Mouse (Mus musculus) cerebellum, postnatal 4 days (tissue): ENCODE measurements around the gene Gm20431.

Experiments
- DNase-seq, 2 experiments: peaks; one replicate each; pipeline ENCODE4 v3.0.0; 2022; ENCODE audit warnings: low spot score in 2 of 2, mixed read lengths in 1 of 2

Gm20431 gene

GRCm38 (mm10) chr2:167661270-167662203 is at the start of gene Gm20431:
Gene Gm20431 (minus strand): TSS chr2:167661496.
- peak; percentile 90 to 96 for DNase-seq

DNA sequence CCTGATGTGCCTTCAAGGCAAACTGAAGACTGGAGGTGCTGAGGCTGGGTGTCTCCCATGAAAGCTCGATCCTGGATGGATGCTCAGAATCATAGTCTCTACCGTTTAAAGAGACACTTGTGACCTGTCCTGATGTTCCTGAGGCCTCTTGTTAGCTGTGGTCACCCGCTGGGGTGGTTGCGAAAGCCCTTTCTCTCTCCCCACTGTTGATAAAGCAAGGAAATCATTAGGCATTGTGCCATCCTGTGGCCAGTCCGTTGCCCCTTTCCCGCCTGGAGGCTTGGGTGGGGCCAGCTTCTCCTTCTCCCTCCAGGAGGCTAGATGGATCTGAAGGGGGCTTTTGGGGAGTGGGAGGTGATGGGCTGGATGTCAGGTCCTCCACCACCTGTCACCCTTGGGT is 49.3 kb upstream of the Gm20431 start:
- DNase-seq: no peak

DNA sequence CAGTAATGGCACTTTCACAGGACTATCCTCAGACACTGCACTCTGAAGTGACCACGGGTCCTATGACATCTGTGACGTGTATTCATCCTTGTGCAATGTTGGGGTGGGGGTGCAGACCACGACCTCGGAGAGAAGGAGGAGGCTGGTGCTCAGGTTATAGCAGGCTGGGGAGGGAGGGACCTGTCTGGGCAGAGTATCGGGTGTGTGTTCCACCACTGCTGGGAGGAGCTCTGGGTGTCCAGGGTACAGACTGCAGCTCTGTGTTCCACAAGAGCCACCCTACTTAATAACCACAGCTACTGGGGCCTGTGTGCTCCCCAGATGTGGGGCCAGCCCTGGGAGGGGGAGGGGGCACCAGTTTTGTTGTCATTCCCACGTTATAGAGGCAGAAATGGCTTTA is 48.7 kb upstream of the Gm20431 start:
- DNase-seq: no peak

DNA sequence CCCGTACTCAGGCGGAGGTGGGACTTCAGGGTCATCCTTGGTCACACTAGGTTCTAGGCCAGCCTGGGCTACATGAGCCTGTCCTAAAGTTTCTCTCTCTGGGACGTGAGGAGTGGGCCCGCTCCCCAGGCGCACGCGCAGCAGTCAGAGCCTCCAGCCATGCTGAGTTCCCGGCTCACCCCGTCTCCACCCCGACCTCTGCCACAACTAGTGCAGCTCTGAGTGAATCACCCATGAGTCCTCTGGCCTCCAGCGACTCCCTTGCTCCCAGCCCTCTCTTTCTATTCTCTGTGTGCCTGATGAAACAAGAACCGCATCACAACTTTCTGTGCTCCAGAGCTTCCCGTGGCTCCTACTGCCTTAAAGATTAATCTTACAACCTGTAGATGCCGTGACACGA is 47.1 kb upstream of the Gm20431 start:
- no peak for DNase-seq

DNA sequence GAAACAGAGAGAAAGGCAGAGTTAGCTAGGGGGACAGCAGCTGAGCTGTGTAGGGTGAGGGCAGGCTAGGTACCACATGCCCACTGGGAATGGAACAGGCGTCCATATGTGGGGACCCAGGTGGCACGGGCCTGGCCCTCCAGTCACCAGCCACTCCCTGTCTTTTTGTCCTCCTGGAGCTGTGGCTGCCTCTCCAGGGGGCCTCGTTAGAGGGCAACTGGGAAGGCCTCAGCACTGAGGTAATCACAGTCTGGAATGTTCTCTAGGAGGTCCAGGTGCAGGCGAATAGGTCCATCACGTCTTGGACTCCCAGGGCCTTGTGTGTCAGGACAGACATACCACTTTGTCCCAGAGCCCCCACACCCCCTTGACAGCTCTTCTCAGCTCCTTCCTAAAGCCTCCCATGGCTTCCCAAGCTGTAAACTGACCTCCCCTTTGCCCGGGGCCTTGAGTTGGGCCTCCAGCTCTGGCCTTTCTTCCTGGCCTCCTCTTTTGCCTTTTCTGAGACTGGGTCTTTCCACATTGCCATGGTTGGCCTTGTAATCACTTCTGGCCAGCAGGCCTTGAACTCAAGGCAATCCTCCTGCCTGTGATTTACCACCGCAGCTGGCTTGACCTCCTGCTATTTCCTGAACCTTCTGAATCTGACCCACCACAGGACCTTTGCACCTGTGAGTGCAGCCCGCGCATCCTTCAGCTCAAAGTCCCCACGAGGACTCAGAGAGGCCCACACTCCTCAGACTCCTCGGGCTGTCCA is 45.1 kb upstream of the Gm20431 start:
- no peak for DNase-seq

GRCm38 (mm10) chr2:167704409-167704808 is 43.1 kb upstream of the Gm20431 start:
- DNase-seq: no peak

GRCm38 (mm10) chr2:167702126-167702525 is 40.8 kb upstream of the Gm20431 start:
- DNase-seq: no peak

DNA sequence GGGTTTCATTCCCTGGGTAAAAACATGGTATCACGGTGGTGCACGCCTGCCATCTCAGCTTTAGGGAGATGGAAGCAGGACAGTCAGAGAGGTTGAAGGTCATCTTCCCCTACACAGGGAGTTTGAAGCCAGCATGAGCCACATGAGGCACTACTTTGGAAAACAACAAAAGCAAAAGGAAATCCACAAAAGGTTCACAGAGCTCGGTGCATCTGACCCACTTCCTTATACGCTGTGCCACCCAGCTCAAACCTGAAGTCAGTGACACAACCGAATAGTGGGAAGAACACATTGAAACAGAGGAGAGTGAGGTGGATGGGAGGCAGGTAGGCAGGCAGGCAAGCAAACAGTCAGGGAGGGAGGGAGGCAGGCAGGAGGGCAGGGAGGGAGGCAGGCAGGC is 40.2 kb upstream of the Gm20431 start:
- no peak for DNase-seq

DNA sequence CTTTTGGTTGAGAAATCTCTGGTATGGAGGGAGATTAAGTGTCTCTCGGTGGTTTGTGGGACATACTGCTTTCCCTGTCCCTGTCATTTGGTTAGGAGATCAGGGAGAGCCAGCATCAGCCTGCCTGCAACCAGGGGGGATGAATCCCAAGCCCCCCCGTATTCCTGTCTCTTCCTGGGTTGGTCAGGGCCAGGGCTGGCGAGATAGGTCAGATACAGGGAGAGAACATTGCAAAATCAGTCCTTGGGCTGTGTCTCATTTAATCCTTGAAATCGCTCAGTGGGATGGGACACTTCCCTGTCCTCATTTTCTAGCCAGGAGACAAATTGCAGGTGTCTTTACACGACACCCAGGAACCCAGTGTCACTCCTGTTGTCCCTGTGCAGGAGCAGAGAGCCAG is 38.7 kb upstream of the Gm20431 start:
- no peak for DNase-seq

DNA sequence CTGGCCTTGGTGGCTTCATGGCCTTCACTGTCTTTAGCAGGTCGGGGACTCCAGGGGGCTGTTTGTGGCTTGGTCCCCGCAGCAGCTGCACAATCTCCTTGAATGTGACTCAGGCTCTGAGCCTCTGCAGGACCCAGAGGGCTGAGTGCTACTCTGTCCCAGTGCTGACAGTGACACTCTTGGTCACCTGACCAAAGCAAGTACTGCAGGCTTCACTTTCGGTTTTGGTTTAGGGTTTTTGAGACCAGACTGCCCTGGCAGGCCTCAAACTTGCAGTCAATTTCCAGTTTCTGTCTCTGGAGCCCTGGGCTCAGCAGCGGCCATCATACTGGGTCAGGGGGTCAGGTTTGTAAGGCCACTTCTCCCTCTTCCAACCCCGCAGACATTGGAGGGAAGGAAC is 36.6 kb upstream of the Gm20431 start:
- no peak for DNase-seq

DNA sequence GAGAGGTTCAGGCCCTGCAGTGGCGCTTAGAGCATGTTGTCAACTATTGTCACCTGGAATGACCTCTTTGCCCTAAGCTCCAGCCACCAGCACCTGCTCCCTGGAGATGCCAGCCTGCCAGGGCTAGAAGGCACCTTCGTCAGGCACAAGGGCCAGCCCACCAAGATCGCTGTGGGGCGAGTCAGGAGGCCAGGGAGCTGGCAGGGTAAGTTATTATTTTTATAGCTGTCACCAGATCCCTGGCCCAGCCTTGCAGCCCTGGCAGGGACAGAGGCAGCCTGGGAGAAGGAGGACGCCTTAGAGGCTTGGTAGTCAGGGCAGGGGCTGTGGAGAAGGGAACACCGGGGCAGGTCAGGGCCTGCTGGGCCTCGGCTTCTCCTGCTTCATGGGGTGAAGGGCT is 34.8 kb upstream of the Gm20431 start:
- DNase-seq: no peak

DNA sequence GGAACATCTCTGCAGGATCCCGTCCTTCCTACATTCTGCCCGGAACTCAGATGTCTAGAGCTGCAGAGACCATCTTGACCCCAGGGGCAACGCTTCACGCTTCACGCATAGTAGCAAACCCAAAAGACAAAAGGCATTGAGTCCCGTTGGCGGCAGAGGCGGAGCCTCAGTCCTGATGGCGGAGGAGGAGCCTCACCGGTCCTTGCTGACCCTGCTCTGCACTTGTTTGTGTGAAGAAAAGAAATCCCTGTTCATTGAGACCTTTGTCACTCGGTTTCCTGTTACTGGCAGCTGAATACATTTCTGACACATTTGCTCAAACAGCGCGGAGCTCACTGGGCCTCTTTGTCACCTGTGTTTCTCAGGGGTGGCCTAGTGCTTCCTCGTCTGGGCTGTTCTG is 34.2 kb upstream of the Gm20431 start:
- DNase-seq: no peak

DNA sequence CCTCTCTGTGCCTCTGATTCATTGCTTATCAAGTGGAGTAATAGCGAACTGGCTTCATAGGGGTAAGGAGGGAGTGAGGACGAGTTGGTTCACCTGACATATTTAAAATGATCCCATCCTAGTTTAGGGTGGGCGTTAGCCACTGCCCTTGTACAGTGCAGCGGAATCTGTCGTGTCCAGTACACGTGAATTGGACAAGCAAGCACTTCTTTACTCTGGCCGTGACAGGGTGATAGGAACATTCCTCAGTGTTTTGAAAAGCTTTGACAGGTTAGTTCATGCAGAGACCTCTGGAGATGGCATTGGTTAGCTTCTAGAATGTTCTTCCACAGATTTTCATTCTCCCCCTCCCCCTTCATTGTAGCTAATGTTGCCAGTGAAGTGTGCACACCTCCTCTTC is 33.7 kb upstream of the Gm20431 start:
- DNase-seq: no peak

DNA sequence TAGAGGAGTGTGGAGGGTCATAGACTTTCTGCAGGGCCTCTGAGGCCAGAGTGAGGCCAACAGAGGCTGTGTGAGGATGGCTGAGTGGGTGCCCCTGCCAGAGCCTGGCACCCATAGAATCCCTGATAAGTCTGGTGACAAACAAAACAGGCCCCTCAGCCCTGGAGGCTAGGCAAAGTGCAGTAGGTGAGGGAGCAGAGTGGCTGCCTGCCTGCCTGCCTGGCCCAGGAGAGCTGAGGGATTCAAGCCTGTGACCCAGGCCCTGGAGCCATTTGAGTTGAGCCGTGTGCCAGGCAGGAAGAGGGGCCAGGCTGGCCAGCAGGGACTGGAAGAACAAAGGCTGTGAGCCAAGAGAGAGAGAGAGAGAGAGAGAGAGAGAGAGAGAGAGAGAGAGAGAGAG is 32.9 kb upstream of the Gm20431 start:
- no peak for DNase-seq

DNA sequence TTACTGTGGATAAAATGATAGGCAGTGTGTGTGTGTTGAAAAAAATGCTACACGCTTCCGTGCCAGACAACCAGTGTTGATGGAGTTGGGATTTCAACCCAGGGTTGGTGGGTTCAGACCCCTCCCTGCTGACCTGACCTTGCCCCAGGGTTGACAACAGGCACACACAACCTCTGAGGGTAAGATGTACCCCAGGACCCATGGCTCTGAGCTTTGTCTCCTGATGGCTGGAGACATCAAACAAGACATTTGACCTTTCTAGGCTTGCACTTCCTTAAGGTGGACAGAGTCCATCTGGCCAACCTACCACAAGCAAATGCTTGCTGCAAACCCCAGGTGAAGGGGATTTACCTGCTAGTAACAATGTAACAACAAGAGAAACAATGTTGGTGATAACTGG is 32.2 kb upstream of the Gm20431 start:
- DNase-seq: no peak

DNA sequence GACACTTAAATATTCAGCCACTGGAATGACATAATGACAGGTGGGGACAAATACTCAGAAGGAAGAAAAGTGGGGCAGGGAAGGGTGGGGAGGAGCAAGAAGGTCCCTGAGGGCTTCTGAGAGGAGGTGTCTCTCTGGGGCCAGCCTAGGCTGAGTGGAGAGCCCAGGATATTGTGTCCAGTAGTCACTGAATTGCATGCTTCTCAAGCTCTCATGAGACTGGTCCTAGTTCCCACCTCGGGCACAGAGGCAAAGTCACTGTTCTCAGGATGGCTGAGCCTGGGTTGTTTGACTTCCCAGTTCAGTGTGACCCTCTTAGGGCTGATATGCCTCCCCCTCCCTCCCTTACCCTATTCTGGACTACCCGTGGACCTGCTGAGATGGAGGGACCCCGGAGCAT is 31.5 kb upstream of the Gm20431 start:
- no peak for DNase-seq

DNA sequence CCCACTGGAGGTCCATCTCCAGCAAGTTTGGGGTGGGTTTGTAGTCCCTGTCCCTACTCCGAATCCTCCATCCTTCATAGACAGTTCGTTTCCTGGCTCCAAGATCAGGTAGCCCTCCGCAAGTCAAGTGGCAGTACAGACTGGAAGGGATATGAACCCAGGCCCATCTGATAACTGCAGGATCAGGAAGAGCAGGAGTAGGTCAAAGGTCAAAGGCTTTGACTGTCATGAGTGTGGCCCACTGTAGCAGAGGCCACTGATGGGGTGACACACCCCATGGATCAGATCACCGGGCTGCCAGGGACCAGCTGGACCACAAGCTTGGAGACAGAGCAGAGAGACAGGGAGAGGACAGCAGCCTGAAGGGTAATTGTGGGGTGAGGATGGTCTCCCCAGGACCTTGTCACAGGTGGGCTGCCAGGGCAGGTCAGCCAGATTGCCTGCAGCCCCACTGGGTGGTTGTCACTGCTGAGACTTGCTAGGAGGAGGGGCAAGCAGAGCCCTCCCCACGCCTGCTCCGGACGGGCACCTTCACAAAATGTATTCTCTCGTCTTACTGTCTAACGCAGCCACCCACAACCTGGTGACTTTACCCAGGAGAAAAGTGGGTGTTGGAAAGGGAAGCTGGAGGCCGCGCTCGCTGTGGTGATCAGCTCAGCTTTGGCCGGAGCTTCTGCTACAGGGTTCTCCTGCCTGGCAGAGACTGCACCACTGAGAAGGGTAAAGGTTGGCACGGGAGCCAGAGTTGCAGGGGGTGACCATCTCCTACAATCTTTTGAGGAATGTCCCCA is 30.8 kb upstream of the Gm20431 start:
- no peak for DNase-seq

DNA sequence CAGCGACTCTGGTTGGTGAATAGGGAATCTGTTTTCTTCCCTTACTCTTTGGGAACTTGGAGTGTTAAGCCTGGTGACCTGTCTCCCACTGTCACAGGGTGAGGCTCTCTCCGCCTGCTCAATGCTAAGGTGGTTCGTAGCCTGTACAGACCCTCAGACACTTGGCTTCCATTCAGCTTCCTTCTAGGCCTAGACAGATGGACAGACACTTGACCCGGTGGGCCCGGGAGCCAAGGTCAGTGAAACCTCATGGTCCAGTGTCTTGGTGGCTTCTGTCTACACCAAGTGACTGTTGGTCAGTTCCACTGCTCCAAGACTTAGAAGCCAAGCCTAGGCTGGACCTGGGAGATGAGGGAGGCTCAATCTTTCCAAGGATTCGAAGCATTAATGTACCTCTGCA is 30.1 kb upstream of the Gm20431 start:
- no peak for DNase-seq

DNA sequence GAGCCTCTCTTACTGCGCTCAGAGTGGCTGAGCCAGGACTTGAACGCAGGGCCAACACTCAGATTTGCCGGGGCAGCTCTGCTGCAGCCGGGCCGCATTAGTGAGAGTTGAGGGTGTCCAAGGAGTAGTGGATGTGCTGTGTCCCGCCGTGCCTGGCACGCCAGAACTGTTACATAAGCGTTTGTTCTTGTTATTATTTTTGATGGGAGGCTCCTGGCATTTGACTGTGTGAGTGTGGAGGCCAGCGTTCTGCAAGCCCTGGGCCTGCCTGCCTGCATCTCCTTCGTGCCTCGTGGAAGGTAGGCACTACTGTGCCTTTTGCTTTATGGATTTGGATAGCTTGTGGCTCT is 29.6 kb upstream of the Gm20431 start:
- no peak for DNase-seq

DNA sequence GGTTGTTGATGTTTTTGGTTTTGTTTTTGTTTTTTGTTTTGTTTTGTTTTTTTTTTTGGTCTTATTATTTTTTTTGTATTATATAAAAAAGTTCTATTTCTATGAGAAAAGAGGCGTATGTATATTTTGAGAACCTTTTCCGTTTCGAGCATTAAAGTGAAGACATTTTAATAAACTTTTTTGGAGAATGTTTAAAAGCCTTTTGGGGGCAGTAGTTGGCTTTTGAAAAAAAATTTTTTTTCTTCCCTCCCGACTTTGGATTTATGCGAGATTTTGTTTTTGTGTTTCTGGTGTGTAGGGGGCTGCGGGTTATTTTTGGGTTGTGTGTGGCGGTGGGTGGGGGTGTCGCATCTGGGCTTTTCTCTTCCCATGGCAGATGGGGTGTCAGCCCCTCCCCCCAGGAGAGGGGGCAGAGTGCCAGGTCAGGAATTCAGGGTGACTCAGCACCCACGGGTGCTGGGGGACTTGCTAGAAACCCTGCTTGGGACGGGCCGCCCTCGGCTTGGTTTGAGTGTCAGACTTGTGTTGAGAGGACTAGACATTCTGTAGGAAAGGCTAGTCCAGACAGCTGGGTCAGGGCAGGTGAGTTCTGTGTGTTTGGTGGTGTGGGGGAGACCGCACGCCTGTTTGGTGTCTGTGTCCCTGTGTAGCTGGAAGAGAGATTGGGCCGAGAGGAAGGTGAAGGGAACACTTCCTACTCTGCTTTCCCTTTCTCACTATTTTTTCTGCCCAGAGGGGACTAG is 29.1 kb upstream of the Gm20431 start:
- no peak for DNase-seq

GRCm38 (mm10) chr2:167689501-167690218 is 28.4 kb upstream of the Gm20431 start, which contains the start of gene Tmem189:
Gene Tmem189 (minus strand): TSS chr2:167689822.
- peak in 1 of 2 experiments; percentile 40 for DNase-seq
